Mouse (Mus musculus) adrenal gland, postnatal 10 days (tissue): ENCODE measurements around the gene Dmxl2. TPM values are rescaled to one million over a fixed set of nuclear protein-coding genes. Genes with fewer than 3 reads are reported as not detected.

ENCODE experiments used
- total RNA-seq, 2 experiments: library from RNA; stranded (reverse); gene quantifications; 2 replicates each; pipeline ENCODE4 v1.2.3; 2021

Gene Dmxl2
- total RNA-seq, 2 experiments from 2014 or later: 11.7 to 15.2 TPM

Other genes starting within 250 kb of the Dmxl2 start
- not detected for gene Cyp19a1, start 233.5 kb downstream of the Dmxl2 start, total RNA-seq
- 1 to 10 TPM; 3.0 to 3.7 TPM for gene Gldn, start 215.1 kb downstream of the Dmxl2 start, total RNA-seq
- not detected for gene Sh2d7, start 37.4 kb upstream of the Dmxl2 start, total RNA-seq
- 10 to 100 TPM; 69.3 to 83.3 TPM for gene Cib2, start 58.6 kb upstream of the Dmxl2 start, total RNA-seq
- gene Idh3a, start 84.7 kb upstream of the Dmxl2 start, total RNA-seq: 100 to 1,000 TPM; 806 to 826 TPM
- 100 to 1,000 TPM in 1 of 2 experiments, 10 to 100 TPM in 1; 85.7 to 119 TPM for gene Acsbg1, start 160.2 kb upstream of the Dmxl2 start, total RNA-seq
- gene Dnaja4, start 197.2 kb upstream of the Dmxl2 start, total RNA-seq: 10 to 100 TPM in 1 of 2 experiments, 1 to 10 TPM in 1; 10.0 to 16.7 TPM
- gene Wdr61, start 232.9 kb upstream of the Dmxl2 start, total RNA-seq: 10 to 100 TPM; 74.9 to 78.8 TPM